Mouse (Mus musculus): ENCODE results near the gene Tmem106a. TPM values are rescaled to one million over a fixed set of nuclear protein-coding genes. Genes with fewer than 3 reads are reported as not detected.

The Tmem106a gene
- polyA plus RNA-seq (2014; fragmentation: Illumina TruSeq; extraction: RNeasy Lipid Tissue Mini Kit (QIAGEN cat#74804); ENCODE audit: low replicate concordance): 38.4 TPM

DNA sequence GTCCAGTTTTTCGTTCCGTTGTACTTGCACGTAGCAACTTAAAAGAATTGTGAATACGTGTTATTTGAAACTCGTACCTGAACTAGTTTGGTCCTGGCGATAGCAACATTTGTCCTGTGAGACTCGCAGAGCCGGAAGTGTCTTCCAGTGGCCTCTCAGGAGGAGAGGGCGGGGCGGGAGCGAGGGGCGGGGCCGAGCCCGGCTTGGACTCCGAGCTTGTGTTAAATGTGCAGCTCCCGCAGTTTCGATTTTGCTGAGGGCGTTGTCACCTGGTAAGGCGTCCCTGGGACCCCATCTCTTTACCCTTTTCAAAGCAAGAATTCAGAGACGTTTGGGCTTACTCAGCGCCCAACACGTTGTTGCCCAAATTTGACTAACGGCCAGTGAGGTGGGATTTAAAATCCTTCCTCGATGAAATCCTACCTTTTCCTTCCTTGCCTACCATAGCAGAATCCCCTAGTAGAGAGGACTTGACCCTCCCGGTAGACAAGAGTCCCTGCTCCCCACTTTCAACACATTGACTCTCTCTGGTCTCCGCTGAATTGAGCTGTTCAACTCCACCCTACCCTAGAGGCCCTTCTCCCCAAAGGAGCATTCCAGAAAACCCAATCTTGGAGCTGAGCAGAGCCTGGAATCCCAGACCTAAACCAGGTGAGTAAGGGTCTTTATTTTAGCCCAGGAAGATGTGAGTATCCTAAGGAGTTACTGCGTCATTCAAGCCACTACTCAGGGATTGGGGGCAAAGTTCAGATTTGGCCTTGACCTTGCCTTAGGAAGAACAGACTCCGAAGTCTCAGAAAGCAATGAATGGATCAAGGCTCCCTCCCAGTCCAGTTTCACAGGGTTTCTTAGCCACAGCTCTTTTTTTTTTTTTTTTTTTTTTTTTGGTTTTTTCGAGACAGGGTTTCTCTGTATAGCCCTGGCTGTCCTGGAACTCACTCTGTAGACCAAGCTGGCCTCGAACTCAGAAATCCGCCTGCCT is at the start of gene Tmem106a:
Tmem106a (plus strand) TSS at position 189 of the 982 bp plus-strand sequence.

DNA sequence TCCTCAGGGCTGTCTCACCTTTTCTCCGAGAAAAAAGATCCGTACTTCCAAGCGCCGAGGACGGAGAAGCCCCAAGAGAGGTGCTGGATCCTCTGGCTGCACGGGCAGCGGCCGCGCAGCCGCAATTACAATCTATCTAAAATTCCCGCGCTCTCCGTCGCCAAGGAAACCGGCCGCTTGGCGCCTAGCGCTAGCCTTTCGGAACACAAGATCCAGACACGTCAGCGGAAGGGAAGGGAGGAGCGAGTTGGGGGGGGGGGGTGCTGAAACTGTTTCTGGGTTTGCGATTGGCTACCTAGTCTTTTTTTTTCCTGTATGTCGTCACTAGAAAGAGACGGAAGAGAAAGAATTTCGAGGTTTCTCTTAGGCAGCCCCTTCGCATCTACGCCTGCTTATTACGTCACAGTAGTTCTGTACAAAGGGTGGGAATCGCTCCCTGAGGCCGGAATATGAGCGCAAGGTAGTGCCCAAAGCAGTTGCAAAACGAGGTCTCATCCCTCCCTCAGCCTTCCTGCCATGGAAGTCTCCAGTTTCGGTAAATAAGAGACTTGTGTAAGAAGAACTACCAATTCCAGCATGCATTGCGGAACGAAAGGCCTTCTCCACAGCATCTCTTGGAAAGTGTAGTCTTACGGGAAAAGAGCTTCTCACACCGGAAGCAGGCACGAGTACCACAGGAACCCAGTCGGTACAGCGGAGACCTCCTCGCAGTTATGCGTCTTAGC is 30.1 kb upstream of the Tmem106a start, which contains the start of the genes Brca1 and Nbr1:
Brca1 (minus strand) TSS at position 205 of the 725 bp plus-strand sequence.
Nbr1 (plus strand) TSS at position 399 of the 725 bp plus-strand sequence.

DNA sequence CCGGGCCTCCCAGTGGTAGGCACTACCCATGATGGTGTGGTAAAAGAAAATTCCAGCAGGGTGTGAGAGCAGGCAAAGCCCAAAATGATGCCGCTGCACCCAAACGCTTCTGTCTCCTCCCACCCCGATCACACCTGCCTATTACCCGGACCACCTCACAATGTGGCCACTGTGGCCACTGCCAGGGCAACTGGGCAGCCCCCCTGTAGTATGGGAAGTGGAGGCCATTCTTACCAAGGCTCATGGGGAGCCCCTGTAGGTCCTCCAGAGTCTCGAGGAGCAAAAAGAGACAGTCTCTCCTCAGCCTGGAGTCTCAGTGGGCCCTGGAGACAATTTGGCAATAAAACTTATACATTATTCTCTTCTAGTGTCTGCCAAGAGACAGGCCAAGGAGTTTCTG is 17.1 kb downstream of the Tmem106a start, which contains the start of gene Gm11634:
Gm11634 (minus strand) TSS at position 101 of the 400 bp plus-strand sequence.

DNA sequence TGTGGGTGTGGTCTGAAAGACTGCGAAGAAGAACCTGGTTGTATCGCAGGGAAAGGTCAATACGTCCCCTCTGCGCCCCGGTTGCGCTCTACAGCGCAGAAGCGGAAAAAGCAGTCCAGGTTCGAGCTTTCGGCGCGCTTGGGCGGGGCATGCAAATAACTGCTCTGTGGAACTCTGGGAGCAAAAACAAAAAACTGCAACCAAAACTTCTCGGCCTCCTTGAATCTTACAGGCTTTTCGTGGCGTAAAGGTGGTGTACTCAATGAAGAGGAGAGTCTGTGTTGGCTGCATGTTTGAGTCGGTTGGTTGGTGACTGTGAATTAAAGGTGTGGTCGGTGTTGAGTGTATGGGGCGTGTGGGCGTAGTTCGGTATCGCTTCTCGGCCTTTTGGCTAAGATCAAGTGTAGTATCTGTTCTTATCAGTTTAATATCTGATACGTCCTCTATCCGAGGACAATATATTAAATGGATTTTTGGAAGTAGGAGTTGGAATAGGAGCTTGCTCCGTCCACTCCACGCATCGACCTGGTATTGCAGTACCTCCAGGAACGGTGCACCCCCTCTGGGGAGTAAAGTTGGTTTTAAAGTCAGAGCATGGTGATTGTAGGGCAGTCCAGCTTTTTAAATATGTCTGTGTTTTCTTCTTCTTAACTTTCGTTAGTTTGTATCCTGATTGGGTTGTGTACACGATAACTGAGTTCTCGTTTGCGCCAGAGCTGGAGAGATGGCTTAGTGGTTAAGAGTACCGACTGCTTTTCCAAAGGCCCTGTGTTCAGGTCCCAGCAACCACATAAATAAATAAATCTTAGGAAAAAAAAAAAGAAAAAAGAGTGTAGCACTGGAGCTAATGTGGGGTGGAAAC is 45.2 kb downstream of the Tmem106a start, which contains the start of gene Rdm1:
Rdm1 (plus strand) TSS at position 201 of the 862 bp plus-strand sequence.

Other genes with a start within 250 kb of the Tmem106a start
- 126 TPM for gene G6pc, start 214.7 kb upstream of the Tmem106a start, polyA plus RNA-seq (2014; fragmentation: Illumina TruSeq; extraction: RNeasy Lipid Tissue Mini Kit (QIAGEN cat#74804); ENCODE audit: low replicate concordance)
- 2.6 TPM for gene Aarsd1, start 164.6 kb upstream of the Tmem106a start, polyA plus RNA-seq (2014; fragmentation: Illumina TruSeq; extraction: RNeasy Lipid Tissue Mini Kit (QIAGEN cat#74804); ENCODE audit: low replicate concordance)
- gene Gm27029, start 157.4 kb upstream of the Tmem106a start, polyA plus RNA-seq (2014; fragmentation: Illumina TruSeq; extraction: RNeasy Lipid Tissue Mini Kit (QIAGEN cat#74804); ENCODE audit: low replicate concordance): 0.33 TPM
- gene Rundc1, start 157.2 kb upstream of the Tmem106a start, polyA plus RNA-seq (2014; fragmentation: Illumina TruSeq; extraction: RNeasy Lipid Tissue Mini Kit (QIAGEN cat#74804); ENCODE audit: low replicate concordance): 2.7 TPM
- 0.30 TPM for gene Ptges3l, start 156.9 kb upstream of the Tmem106a start, polyA plus RNA-seq (2014; fragmentation: Illumina TruSeq; extraction: RNeasy Lipid Tissue Mini Kit (QIAGEN cat#74804); ENCODE audit: low replicate concordance)
- 50.2 TPM for gene Rpl27, start 139.9 kb upstream of the Tmem106a start, polyA plus RNA-seq (2014; fragmentation: Illumina TruSeq; extraction: RNeasy Lipid Tissue Mini Kit (QIAGEN cat#74804); ENCODE audit: low replicate concordance)
- gene Ifi35, start 133.8 kb upstream of the Tmem106a start, polyA plus RNA-seq (2014; fragmentation: Illumina TruSeq; extraction: RNeasy Lipid Tissue Mini Kit (QIAGEN cat#74804); ENCODE audit: low replicate concordance): 4.6 TPM
- 14.3 TPM for gene Rnd2, start 117.2 kb upstream of the Tmem106a start, polyA plus RNA-seq (2014; fragmentation: Illumina TruSeq; extraction: RNeasy Lipid Tissue Mini Kit (QIAGEN cat#74804); ENCODE audit: low replicate concordance)
- 1.1 TPM for gene Vat1, start 116.0 kb upstream of the Tmem106a start, polyA plus RNA-seq (2014; fragmentation: Illumina TruSeq; extraction: RNeasy Lipid Tissue Mini Kit (QIAGEN cat#74804); ENCODE audit: low replicate concordance)
- gene Brca1, start 30.3 kb upstream of the Tmem106a start, polyA plus RNA-seq (2014; fragmentation: Illumina TruSeq; extraction: RNeasy Lipid Tissue Mini Kit (QIAGEN cat#74804); ENCODE audit: low replicate concordance): 5.6 TPM
- 182 TPM for gene Nbr1, start 30.1 kb upstream of the Tmem106a start, polyA plus RNA-seq (2014; fragmentation: Illumina TruSeq; extraction: RNeasy Lipid Tissue Mini Kit (QIAGEN cat#74804); ENCODE audit: low replicate concordance)
- gene Gm11634, start 17.0 kb downstream of the Tmem106a start, polyA plus RNA-seq (2014; fragmentation: Illumina TruSeq; extraction: RNeasy Lipid Tissue Mini Kit (QIAGEN cat#74804); ENCODE audit: low replicate concordance): not detected
- gene Rdm1, start 45.0 kb downstream of the Tmem106a start, polyA plus RNA-seq (2014; fragmentation: Illumina TruSeq; extraction: RNeasy Lipid Tissue Mini Kit (QIAGEN cat#74804); ENCODE audit: low replicate concordance): not detected
- 6.6 TPM for gene Arl4d, start 83.3 kb downstream of the Tmem106a start, polyA plus RNA-seq (2014; fragmentation: Illumina TruSeq; extraction: RNeasy Lipid Tissue Mini Kit (QIAGEN cat#74804); ENCODE audit: low replicate concordance)
- gene Dhx8, start 150.7 kb downstream of the Tmem106a start, polyA plus RNA-seq (2014; fragmentation: Illumina TruSeq; extraction: RNeasy Lipid Tissue Mini Kit (QIAGEN cat#74804); ENCODE audit: low replicate concordance): 13.2 TPM
- not detected for gene Etv4, start 203.1 kb downstream of the Tmem106a start, polyA plus RNA-seq (2014; fragmentation: Illumina TruSeq; extraction: RNeasy Lipid Tissue Mini Kit (QIAGEN cat#74804); ENCODE audit: low replicate concordance)

Data from small intestine, adult 10 weeks (tissue).